Comparison of ENCODE assay signal across 10 mouse cellular contexts in the genomic region with DNA sequence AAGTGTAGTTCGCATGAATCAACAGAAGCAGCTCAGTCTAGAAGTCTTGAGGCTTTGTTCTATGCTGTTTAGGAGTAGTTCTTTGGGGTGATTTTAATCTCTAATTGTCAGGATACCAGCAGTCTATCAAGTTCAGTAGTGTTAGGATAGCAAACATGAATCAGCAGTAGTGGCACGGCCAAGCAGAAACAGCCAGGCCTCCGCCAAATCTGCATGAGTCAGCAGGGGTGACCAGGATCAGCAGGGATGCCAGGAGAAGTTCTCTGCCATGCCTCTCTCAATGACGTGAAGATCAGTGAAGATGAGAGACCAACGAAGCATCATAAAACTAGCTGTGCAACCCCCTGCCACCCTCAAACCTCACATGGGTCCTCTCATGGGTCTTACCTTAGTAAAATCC.
"Had no signal": no experiment of that assay in that cellular context is flagged by ENCODE, and none has a peak within 500 bp of the region (broad histone marks: within the 10 kb centered on the region; RNA-seq: fewer than 3 reads in every experiment).

No protein-coding gene starts in this region.

- DNase-seq: lung, adult 18-20 months; lung, embryonic 14.5 days; lung, postnatal 10 days; lung, postnatal 4 days; right cerebral cortex, postnatal 14 days; thymus, adult 2 months; thymus, postnatal 25 days; thymus, postnatal 4 days had no signal

- ATAC-seq: midbrain, embryonic 13.5 days; midbrain, embryonic 15.5 days had no signal
